Mouse (Mus musculus) hindbrain, embryonic 15.5 days (tissue): ENCODE results near the gene Hoxd8. TPM values are rescaled to one million over a fixed set of nuclear protein-coding genes. Genes with fewer than 3 reads are reported as not detected.

Source experiments
- ATAC-seq: fragments of 200-750 bp; cut with Nextera tagmentation; 2 replicates; pipeline ENCODE4 v1.8.0; 2017; ENCODE audit warnings: low read depth, moderate number of reproducible peaks, moderate TSS enrichment; ENCODE audit not compliant: low FRiP score
- H3K27ac ChIP-seq: fragments of 300-500 bp; sonication (generic); replicated peaks from 2 replicates; pipeline ENCODE4 v1.5.1; 2015; ENCODE audit warnings: mild to moderate bottlenecking, inconsistent platforms
- H3K27me3 ChIP-seq: fragments of 300-500 bp; sonication (generic); 2 replicates; pipeline ENCODE4 v1.6.1; 2015; ENCODE audit warnings: control low read depth, inconsistent platforms
- H3K36me3 ChIP-seq: fragments of 300-500 bp; sonication (generic); 2 replicates; pipeline ENCODE4 v1.6.1; 2015; ENCODE audit warnings: control low read depth, inconsistent platforms
- H3K4me1 ChIP-seq: fragments of 300-500 bp; sonication (generic); replicated peaks from 2 replicates; pipeline ENCODE4 v1.6.1; 2015; ENCODE audit warnings: control low read depth, inconsistent platforms
- H3K4me2 ChIP-seq: fragments of 300-500 bp; sonication (generic); 2 replicates; pipeline ENCODE4 v1.6.1; 2015; ENCODE audit warnings: moderate library complexity, mild to moderate bottlenecking, inconsistent platforms
- H3K4me3 ChIP-seq: fragments of 300-500 bp; sonication (generic); 2 replicates; pipeline ENCODE4 v1.5.1; 2015; ENCODE audit warnings: mild to moderate bottlenecking, inconsistent platforms
- H3K9ac ChIP-seq: fragments of 300-500 bp; sonication (generic); 2 replicates; pipeline ENCODE4 v1.6.1; 2015; ENCODE audit warnings: inconsistent platforms
- H3K9me3 ChIP-seq: fragments of 300-500 bp; sonication (generic); 2 replicates; pipeline ENCODE4 v1.6.1; 2016; ENCODE audit warnings: control low read depth, inconsistent platforms
- WGBS: fragments of 180-500 bp; shearing (Covaris S2); methylation state at CpG from one replicate; pipeline ENCODE4 v1.1.7; 2015; 5-methylcytosine and 5-hydroxymethylcytosine counted together
- polyA plus RNA-seq: library from polyadenylated mRNA; unstranded; fragments of >200 nt; fragmentation: Nextera tagmentation; extraction: Ambion mirVana; gene quantifications from 2 replicates; pipeline ENCODE4 v1.2.1, GENCODE M21; 2015

Gene Hoxd8
- polyA plus RNA-seq, 1 experiment from 2014 or later, result 1.3 TPM

DNA sequence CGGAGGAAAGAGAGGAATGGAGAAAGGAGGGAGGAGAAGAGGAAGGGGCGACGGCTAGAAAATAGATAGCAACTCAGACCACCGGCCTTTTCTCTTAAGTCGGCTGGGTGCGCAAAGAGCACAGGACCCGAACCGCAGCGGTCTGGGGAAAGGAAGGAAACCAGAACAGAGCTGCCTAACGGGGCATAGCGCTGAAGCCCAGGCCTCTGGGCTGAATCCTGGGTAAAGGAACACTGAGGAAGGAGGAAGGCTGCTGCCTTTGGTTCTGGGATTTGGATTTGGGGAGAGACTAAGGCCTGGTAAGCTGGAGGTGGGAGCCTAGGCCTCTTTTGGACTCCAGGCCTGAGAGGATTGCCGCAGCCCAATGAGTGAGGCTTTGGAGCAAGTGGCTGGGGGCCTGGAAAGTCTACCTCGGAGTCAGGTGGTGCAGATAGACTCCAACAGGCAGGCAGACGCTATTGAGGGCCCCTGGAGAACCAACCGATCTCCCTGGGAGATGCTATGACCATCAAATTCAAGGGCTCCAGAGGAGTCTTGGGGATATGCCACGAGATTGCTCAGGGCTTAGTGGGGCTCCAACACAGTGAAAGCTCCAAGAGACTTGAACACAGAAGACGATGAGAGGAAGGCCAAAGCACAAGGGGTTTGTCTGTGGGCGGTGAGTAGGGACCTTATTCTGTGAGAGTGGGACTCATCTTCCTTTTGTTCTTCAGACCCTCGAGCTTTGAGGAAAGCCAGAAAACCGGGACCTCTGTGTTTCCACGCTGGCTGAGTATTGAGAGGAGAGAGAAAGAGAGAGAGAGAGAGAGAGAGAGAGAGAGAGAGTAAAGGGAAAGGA lies 23.6 kb upstream of the Hoxd8 start:
- Histone ChIP-seq H3K36me3 (no peaks in the 10 kb centered on the region), H3K4me2 (no peak overlapping the region), H3K27me3 (peaks cover 99% of the 10 kb centered on the region), H3K4me3 (no peak overlapping the region), H3K9ac (no peak overlapping the region), H3K27ac (no peak overlapping the region), H3K9me3 (no peaks in the 10 kb centered on the region), H3K4me1 (peaks cover 12% of the 10 kb centered on the region)
- ATAC-seq, result no peak
- WGBS, result under 1% methylated on average over 21 of the region's 21 CpGs

DNA sequence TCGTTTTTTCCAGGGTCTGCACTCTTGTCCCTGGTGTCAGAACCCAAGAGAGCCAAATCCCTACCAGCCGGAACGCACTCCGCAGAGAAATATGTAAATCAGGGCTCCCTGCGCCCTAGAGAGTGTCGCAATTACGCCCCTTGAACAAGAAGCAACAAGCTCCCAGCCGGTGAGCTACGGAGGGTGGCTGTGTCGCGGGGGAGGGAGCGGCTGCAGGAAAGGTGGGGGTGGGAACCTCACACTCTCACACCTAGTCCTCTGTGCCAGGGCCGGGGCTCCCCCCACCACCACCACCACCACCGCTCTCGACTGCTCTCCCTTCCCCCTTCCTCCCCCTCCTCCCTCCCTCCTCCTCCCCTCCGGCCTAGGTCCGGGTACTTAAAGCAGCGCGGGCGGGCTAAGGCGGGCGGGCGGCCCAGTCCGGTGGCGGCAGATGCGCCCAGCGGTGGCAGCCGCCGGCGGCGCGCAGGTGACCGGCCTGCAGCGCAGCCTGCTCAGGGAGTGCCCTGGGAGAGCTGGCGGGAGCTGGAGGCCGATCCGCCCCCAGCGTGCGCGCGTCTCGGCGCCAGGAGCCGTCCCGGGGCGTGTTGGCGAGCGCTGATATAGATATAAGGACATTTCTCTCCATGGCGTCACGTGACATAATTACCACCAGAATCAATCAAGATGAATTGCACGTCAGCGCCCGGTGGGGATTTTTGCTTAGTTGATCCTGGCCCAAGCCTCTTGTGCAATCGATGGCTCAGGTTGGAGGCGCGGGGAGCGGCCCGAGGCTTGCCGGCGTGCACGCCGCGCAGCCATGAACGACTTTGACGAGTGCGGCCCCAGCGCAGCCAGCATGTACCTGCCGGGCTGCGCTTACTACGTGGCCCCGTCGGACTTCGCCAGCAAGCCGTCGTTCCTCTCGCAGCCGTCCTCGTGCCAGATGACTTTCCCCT lies 22.6 kb upstream of the Hoxd8 start:
- no peaks in the 10 kb centered on the region for H3K9me3 ChIP-seq
- no peak overlapping the region for H3K9ac ChIP-seq
- peaks cover 12% of the 10 kb centered on the region for H3K4me1 ChIP-seq
- under 1% methylated on average over 74 of the region's 78 CpGs for WGBS
- H3K4me2 ChIP-seq, result peak overlapping the region; percentile 21; the same call in 1 of the 2 replicates
- 0 out of 2 replicates have a peak overlapping the region, but pooled peaks have one; percentile 3 for H3K4me3 ChIP-seq
- ATAC-seq, result peak; percentile 38; the same call in 1 of the 2 replicates
- no peaks in the 10 kb centered on the region for H3K36me3 ChIP-seq
- H3K27me3 ChIP-seq, result peaks cover 97% of the 10 kb centered on the region
- H3K27ac ChIP-seq, result no peak overlapping the region

GRCm38 (mm10) chr2:74682796-74683195 lies 21.6 kb upstream of the Hoxd8 start:
- WGBS, result under 1% methylated on average over 29 of the region's 51 CpGs
- H3K4me1 ChIP-seq, result peaks cover 12% of the 10 kb centered on the region
- H3K27ac ChIP-seq, result no peak overlapping the region
- ATAC-seq, result no peak
- H3K36me3 ChIP-seq, result no peaks in the 10 kb centered on the region
- 0 out of 2 replicates have a peak overlapping the region, but pooled peaks have one; percentile 3 for H3K4me3 ChIP-seq
- H3K4me2 ChIP-seq, result peak overlapping the region; percentile 21; the same call in 1 of the 2 replicates
- peaks cover 97% of the 10 kb centered on the region for H3K27me3 ChIP-seq
- H3K9me3 ChIP-seq, result no peaks in the 10 kb centered on the region
- no peak overlapping the region for H3K9ac ChIP-seq

- Histone ChIP-seq H3K36me3 (no peaks in the 10 kb centered on the region), H3K4me1 (peaks cover 12% of the 10 kb centered on the region), H3K27me3 (peaks cover 97% of the 10 kb centered on the region), H3K4me2 (no peak overlapping the region), H3K4me3 (no peak overlapping the region), H3K27ac (no peak overlapping the region), H3K9ac (no peak overlapping the region), H3K9me3 (no peaks in the 10 kb centered on the region)
- 1% methylated on average over 18 of the region's 18 CpGs for WGBS
- ATAC-seq, result no peak
These were observed 20.9 kb upstream of the Hoxd8 start for GRCm38 (mm10) chr2:74683471-74683951.

GRCm38 (mm10) chr2:74684106-74684505 lies 20.3 kb upstream of the Hoxd8 start:
- 1% methylated on average over 12 of the region's 12 CpGs for WGBS
- Histone ChIP-seq H3K36me3 (no peaks in the 10 kb centered on the region), H3K4me2 (no peak overlapping the region), H3K27me3 (peaks cover 97% of the 10 kb centered on the region), H3K4me1 (peaks cover 12% of the 10 kb centered on the region), H3K27ac (no peak overlapping the region), H3K9ac (no peak overlapping the region), H3K9me3 (no peaks in the 10 kb centered on the region), H3K4me3 (no peak overlapping the region)
- ATAC-seq, result no peak

DNA sequence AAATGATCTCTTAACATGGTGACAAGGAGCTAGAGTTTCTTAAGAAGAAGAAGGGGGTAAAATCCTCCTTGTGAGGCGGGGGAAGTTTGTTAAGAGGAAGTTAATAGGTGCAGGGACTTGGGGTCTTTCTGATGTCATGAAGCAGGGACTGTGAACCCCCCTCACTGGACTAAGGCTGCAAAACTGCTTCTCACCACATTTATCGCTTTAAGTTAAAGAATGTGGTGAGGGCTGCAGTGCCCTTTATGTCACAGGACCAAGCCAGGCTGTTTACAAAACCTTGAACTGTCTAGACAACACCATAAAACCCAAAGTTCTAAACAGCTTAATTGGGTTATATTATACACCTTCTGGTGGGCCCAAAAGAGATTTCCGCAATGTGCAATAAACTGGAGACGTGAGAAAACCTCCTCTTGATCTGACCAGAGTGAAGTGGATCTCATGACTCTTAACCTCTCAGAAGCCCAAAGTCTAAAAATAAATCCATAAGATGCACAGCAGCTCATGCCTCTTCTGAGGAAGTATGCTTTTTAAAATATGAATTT lies 19.3 kb upstream of the Hoxd8 start:
- Histone ChIP-seq H3K27ac (no peak overlapping the region), H3K4me2 (no peak overlapping the region), H3K9me3 (no peaks in the 10 kb centered on the region), H3K36me3 (no peaks in the 10 kb centered on the region), H3K4me1 (peaks cover 12% of the 10 kb centered on the region), H3K4me3 (no peak overlapping the region), H3K27me3 (peaks cover 97% of the 10 kb centered on the region), H3K9ac (no peak overlapping the region)
- no peak for ATAC-seq
- WGBS, result 11% methylated on average over 4 of the region's 4 CpGs

- no peak overlapping the region for H3K27ac ChIP-seq
- 5% methylated on average over 17 of the region's 17 CpGs for WGBS
- peaks cover 92% of the 10 kb centered on the region for H3K27me3 ChIP-seq
- no peak for ATAC-seq
- no peak overlapping the region for H3K4me3 ChIP-seq
- H3K36me3 ChIP-seq, result no peaks in the 10 kb centered on the region
- no peak overlapping the region for H3K9ac ChIP-seq
- no peaks in the 10 kb centered on the region for H3K9me3 ChIP-seq
- no peak overlapping the region for H3K4me2 ChIP-seq
- peaks cover 12% of the 10 kb centered on the region for H3K4me1 ChIP-seq
These were observed 18.0 kb upstream of the Hoxd8 start for GRCm38 (mm10) chr2:74686301-74686987.

DNA sequence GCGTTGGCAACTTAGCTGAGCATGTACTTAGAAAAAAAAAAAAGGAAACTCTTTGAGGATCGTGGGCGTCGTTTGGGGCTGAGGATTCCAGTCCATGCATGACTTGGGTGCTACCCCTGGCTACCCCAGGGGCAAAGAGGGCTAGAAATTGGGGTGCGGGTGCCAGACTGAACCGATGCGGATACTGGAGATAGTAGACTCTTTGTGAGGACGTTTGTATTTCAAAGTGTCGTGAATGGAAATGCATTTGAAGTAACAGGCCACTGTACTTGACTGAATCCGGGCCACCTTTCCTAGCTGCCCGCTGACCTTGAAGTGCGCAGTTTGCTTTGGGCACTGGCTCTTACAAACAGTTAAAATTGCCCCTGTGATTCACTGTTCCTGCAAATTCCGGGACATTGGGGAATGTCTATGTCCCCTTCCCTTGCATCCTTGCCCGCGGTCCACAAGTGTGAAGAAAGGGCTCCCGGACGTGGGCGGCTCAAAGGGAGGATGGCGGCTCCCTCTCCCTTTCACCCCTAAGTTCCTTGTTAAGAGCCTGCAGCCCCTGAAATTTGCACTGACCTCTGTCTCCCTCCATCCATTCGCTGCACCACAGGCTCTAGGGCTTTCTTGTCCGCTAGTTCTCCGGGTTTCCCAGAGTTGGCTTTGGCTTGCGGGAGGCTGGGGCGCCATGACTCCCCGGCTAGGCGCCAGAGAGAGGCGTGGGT lies 17.3 kb upstream of the Hoxd8 start:
- no peak for ATAC-seq
- no peaks in the 10 kb centered on the region for H3K9me3 ChIP-seq
- H3K36me3 ChIP-seq, result no peaks in the 10 kb centered on the region
- WGBS, result under 1% methylated on average over 27 of the region's 27 CpGs
- H3K9ac ChIP-seq, result no peak overlapping the region
- H3K27me3 ChIP-seq, result peaks cover 92% of the 10 kb centered on the region
- H3K4me1 ChIP-seq, result peaks cover 7% of the 10 kb centered on the region
- H3K4me2 ChIP-seq, result no peak overlapping the region
- no peak overlapping the region for H3K4me3 ChIP-seq
- H3K27ac ChIP-seq, result no peak overlapping the region

- H3K9ac ChIP-seq, result no peak overlapping the region
- no peak overlapping the region for H3K27ac ChIP-seq
- 1% methylated on average over 31 of the region's 31 CpGs for WGBS
These were observed 16.5 kb upstream of the Hoxd8 start for GRCm38 (mm10) chr2:74687698-74688555.

DNA sequence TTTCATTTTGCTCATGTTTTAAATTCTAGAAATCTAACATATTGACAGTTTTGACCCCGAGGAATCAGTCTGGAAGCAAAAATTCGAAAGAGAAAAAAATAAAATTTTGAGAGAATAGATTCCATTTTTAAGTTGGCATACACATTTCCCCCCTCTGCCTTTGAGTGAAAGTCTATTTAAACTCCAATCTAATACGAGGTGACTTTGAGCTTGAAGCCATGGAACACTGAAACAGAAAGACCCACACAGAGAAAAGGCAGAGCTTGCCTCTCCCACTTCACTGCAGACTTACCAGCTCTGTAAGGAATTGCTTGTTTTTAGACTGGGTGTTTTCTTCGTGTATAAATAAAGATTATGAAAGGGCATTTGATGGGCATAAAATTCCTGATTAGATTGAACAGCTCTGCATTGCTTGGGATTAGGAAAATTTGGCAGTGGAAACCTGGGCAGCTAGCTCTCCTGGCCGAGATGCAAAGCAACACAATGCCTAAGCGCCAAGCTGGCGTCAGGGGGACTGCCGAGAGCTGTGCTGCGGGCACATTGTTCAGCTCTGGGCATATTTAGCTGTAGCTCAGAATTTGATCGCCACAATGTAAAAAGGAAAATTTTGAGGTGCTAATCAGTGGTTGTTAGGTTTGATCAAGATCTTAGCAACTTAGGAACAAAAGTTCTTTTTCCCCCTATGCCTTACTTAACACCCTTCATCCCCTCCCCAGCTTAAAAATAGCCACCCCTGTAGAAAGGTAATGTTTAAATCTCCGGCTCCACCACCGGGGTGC lies 15.4 kb upstream of the Hoxd8 start:
- no peak overlapping the region for H3K4me3 ChIP-seq
- H3K4me1 ChIP-seq, result no peaks in the 10 kb centered on the region
- H3K27me3 ChIP-seq, result peaks cover 93% of the 10 kb centered on the region
- no peaks in the 10 kb centered on the region for H3K36me3 ChIP-seq
- WGBS, result 4% methylated on average over 12 of the region's 12 CpGs
- H3K4me2 ChIP-seq, result no peak overlapping the region
- no peak overlapping the region for H3K27ac ChIP-seq
- no peaks in the 10 kb centered on the region for H3K9me3 ChIP-seq
- ATAC-seq, result no peak
- H3K9ac ChIP-seq, result no peak overlapping the region

More at GRCm38 (mm10) chr2:74687698-74688555, 16.5 kb upstream of the Hoxd8 start:
- Histone ChIP-seq H3K9me3 (no peaks in the 10 kb centered on the region), H3K4me3 (no peak overlapping the region), H3K4me1 (no peaks in the 10 kb centered on the region), H3K4me2 (no peak overlapping the region), H3K27me3 (peaks cover 93% of the 10 kb centered on the region), H3K36me3 (no peaks in the 10 kb centered on the region)
- no peak for ATAC-seq
